Mouse (Mus musculus) brain, embryonic 14.5 days (tissue): ENCODE measurements at regions not wholly inside any gene's neighbourhood (a gene's known extent, or its start where the extent isn't known, plus 50 kb on each side); places are given as distances from the start of the nearest gene placed in this dataset.

Experiments
- CTCF ChIP-seq: fragments of 200-500 bp; IDR thresholded peaks from 2 replicates; pipeline ENCODE4 v1.5.1; 2012; ENCODE audit warnings: inconsistent platforms, mild to moderate bottlenecking, moderate library complexity, borderline replicate concordance; ENCODE audit not compliant: insufficient read depth, insufficient read length; ENCODE audit errors: extremely low read depth
- POLR2A ChIP-seq: fragments of 200-500 bp; IDR thresholded peaks from 2 replicates; pipeline ENCODE4 v1.6.1; 2012; ENCODE audit warnings: mild to moderate bottlenecking, inconsistent platforms, borderline replicate concordance; ENCODE audit not compliant: poor library complexity, insufficient read depth, insufficient read length, severe bottlenecking; ENCODE audit errors: extremely low read depth

GRCm38 (mm10) chr2:137814945-137815344 is 441.4 kb upstream of the Btbd3 start:
- TF ChIP-seq POLR2A (no peak), CTCF (no peak)
